Mouse (Mus musculus) heart, embryonic 14.5 days (tissue): ENCODE results near the gene Cep126. TPM values are rescaled to one million over a fixed set of nuclear protein-coding genes. Genes with fewer than 3 reads are reported as not detected.

ENCODE experiments used
- ATAC-seq: fragments of 200-750 bp; cut with Nextera tagmentation; 2 replicates; pipeline ENCODE4 v1.8.0; 2017; ENCODE audit warnings: low read depth, moderate TSS enrichment; ENCODE audit not compliant: insufficient number of reproducible peaks, insufficient read depth, low FRiP score
- H3K27ac ChIP-seq, 2 experiments: fragments of 200-500 bp in 1 of 2; fragments of 300-500 bp in 1 of 2; sonication (generic) in 1 of 2; replicated peaks in 1 of 2; 2 replicates each; pipeline ENCODE4 v1.5.1; 2012 to 2014; ENCODE audit warnings: low read depth in 2 of 2, low read length in 2 of 2, control low read depth in 1 of 2, mild to moderate bottlenecking in 1 of 2, mixed read lengths in 1 of 2; ENCODE audit not compliant: control insufficient read depth in 1 of 2, insufficient read depth in 1 of 2
- H3K27me3 ChIP-seq: fragments of 300-500 bp; sonication (generic); 2 replicates; pipeline ENCODE4 v1.6.1; 2014; ENCODE audit warnings: mild to moderate bottlenecking, low read length, control low read depth; ENCODE audit not compliant: control insufficient read depth, insufficient read depth
- H3K36me3 ChIP-seq: fragments of 300-500 bp; sonication (generic); 2 replicates; pipeline ENCODE4 v1.6.1; 2014; ENCODE audit warnings: mild to moderate bottlenecking, control low read depth, low read length, mixed read lengths; ENCODE audit not compliant: control insufficient read depth, insufficient read depth
- H3K4me1 ChIP-seq, 2 experiments: fragments of 200-500 bp in 1 of 2; fragments of 300-500 bp in 1 of 2; sonication (generic) in 1 of 2; 2 replicates each; pipeline ENCODE4 v1.6.1; 2012 to 2014; ENCODE audit warnings: low read length in 2 of 2, control low read depth in 1 of 2, mixed read lengths in 1 of 2; ENCODE audit not compliant: control insufficient read depth in 2 of 2, insufficient read depth in 2 of 2
- H3K4me2 ChIP-seq: fragments of 300-500 bp; sonication (generic); 2 replicates; pipeline ENCODE4 v1.6.1; 2014; ENCODE audit warnings: mild to moderate bottlenecking, low read length
- H3K4me3 ChIP-seq, 2 experiments: fragments of 200-500 bp in 1 of 2; fragments of 300-500 bp in 1 of 2; sonication (generic) in 1 of 2; 2 replicates each; pipeline ENCODE4 v1.5.1; 2012 to 2014; ENCODE audit warnings: low read length in 2 of 2, mild to moderate bottlenecking in 2 of 2, control low read depth in 1 of 2, low read depth in 1 of 2, moderate library complexity in 1 of 2; ENCODE audit not compliant: control insufficient read depth in 1 of 2, insufficient read depth in 1 of 2
- H3K9ac ChIP-seq: fragments of 300-500 bp; sonication (generic); 2 replicates; pipeline ENCODE4 v1.6.1; 2014; ENCODE audit warnings: mild to moderate bottlenecking, low read length
- H3K9me3 ChIP-seq: fragments of 300-500 bp; sonication (generic); 2 replicates; pipeline ENCODE4 v1.6.1; 2016; ENCODE audit warnings: low read length, control low read depth; ENCODE audit not compliant: control insufficient read depth
- WGBS: fragments of 180-500 bp; shearing (Covaris S2); extraction: QIAGEN DNeasy Blood & Tissue Kit; methylation state at CpG from one replicate; pipeline ENCODE4 v1.1.7; 2014; 5-methylcytosine and 5-hydroxymethylcytosine counted together
- polyA plus RNA-seq: library from polyadenylated mRNA; unstranded; fragments of >200 nt; fragmentation: Nextera tagmentation; extraction: Ambion mirVana; gene quantifications from 2 replicates; pipeline ENCODE4 v1.2.1, GENCODE M21; 2014

The Cep126 gene
- 2.4 and 2.7 TPM in 2 replicates for polyA plus RNA-seq

- Histone ChIP-seq H3K27me3 (no peaks in the 10 kb centered on the region), H3K4me1 (no peaks in the 10 kb centered on the region; a peak in 1 of 4 replicates), H3K36me3 (no peaks in the 10 kb centered on the region), H3K9me3 (no peaks in the 10 kb centered on the region), H3K4me2 (peak within 1 kb of the TSS; percentile 83), H3K4me3 (peak within 1 kb of the TSS; percentile 93 to 94), H3K27ac (no peak within 1 kb of the TSS), H3K9ac (peak within 1 kb of the TSS; percentile 72)
- ATAC-seq, result peak; percentile 92
- under 1% methylated on average over 65 of the region's 72 CpGs for WGBS
These were observed at the start of gene Cep126 for GRCm38 (mm10) chr9:8134117-8134574. Cep126 (minus strand) TSS chr9:8134294.

GRCm38 (mm10) chr9:8179554-8179953, 45.5 kb upstream of the Cep126 start:
- no peak overlapping the region for H3K4me3 ChIP-seq
- H3K9ac ChIP-seq, result no peak overlapping the region
- H3K27me3 ChIP-seq, result no peaks in the 10 kb centered on the region
- WGBS, result 77% methylated on average over 3 of the region's 3 CpGs
- no peak for ATAC-seq
- no peak overlapping the region for H3K27ac ChIP-seq
- H3K4me1 ChIP-seq, result no peaks in the 10 kb centered on the region
- H3K9me3 ChIP-seq, result no peaks in the 10 kb centered on the region
- no peak overlapping the region for H3K4me2 ChIP-seq
- no peaks in the 10 kb centered on the region for H3K36me3 ChIP-seq

- Histone ChIP-seq H3K36me3 (no peaks in the 10 kb centered on the region), H3K9me3 (no peaks in the 10 kb centered on the region), H3K4me3 (no peak overlapping the region), H3K4me1 (no peaks in the 10 kb centered on the region), H3K27me3 (no peaks in the 10 kb centered on the region), H3K4me2 (no peak overlapping the region), H3K27ac (no peak overlapping the region), H3K9ac (no peak overlapping the region)
- 64% methylated on average over 3 of the region's 3 CpGs for WGBS
- ATAC-seq, result no peak
These were observed 43.0 kb upstream of the Cep126 start for GRCm38 (mm10) chr9:8177099-8177498.

- ATAC-seq, result no peak
- no peak overlapping the region for H3K9ac ChIP-seq
- H3K4me1 ChIP-seq, result no peaks in the 10 kb centered on the region
- H3K27ac ChIP-seq, result no peak overlapping the region
- no peaks in the 10 kb centered on the region for H3K36me3 ChIP-seq
- no peak overlapping the region for H3K4me3 ChIP-seq
- H3K9me3 ChIP-seq, result no peaks in the 10 kb centered on the region
- WGBS, result 79% methylated on average over 2 of the region's 2 CpGs
- no peak overlapping the region for H3K4me2 ChIP-seq
- no peaks in the 10 kb centered on the region for H3K27me3 ChIP-seq
These were observed 22.9 kb upstream of the Cep126 start for GRCm38 (mm10) chr9:8157011-8157410.

- Histone ChIP-seq H3K9me3 (no peaks in the 10 kb centered on the region), H3K4me1 (no peaks in the 10 kb centered on the region), H3K36me3 (no peaks in the 10 kb centered on the region), H3K9ac (no peak overlapping the region), H3K27ac (no peak overlapping the region), H3K27me3 (no peaks in the 10 kb centered on the region), H3K4me3 (no peak overlapping the region), H3K4me2 (no peak overlapping the region)
- no peak for ATAC-seq
- 66% methylated on average over 1 of the region's 1 CpGs for WGBS
These were observed 5.4 kb upstream of the Cep126 start for GRCm38 (mm10) chr9:8139501-8139900.

GRCm38 (mm10) chr9:8133586-8134115, 443 bp downstream of the Cep126 start:
- no peaks in the 10 kb centered on the region for H3K9me3 ChIP-seq
- no peak overlapping the region for H3K27ac ChIP-seq
- no peaks in the 10 kb centered on the region for H3K36me3 ChIP-seq
- no peaks in the 10 kb centered on the region for H3K27me3 ChIP-seq
- no peak for ATAC-seq
- WGBS, result 3% methylated on average over 22 of the region's 22 CpGs
- peak overlapping the region; percentile 72 for H3K9ac ChIP-seq
- no peaks in the 10 kb centered on the region; a peak in 1 of 4 replicates for H3K4me1 ChIP-seq
- H3K4me3 ChIP-seq, result peak overlapping the region; percentile 93 to 94
- H3K4me2 ChIP-seq, result peak overlapping the region; percentile 83

- H3K4me1 ChIP-seq, result no peaks in the 10 kb centered on the region
- no peak overlapping the region for H3K27ac ChIP-seq
- no peak for ATAC-seq
- WGBS, result 83% methylated on average over 8 of the region's 8 CpGs
- H3K27me3 ChIP-seq, result no peaks in the 10 kb centered on the region
- H3K36me3 ChIP-seq, result peaks cover 8% of the 10 kb centered on the region
- H3K4me3 ChIP-seq, result no peak overlapping the region
- H3K9me3 ChIP-seq, result no peaks in the 10 kb centered on the region
- H3K4me2 ChIP-seq, result no peak overlapping the region
- H3K9ac ChIP-seq, result no peak overlapping the region
These were observed 10.6 kb downstream of the Cep126 start for GRCm38 (mm10) chr9:8123495-8123894.

GRCm38 (mm10) chr9:8114516-8114915, 19.6 kb downstream of the Cep126 start:
- 63% methylated on average over 5 of the region's 5 CpGs for WGBS
- no peak overlapping the region for H3K27ac ChIP-seq
- ATAC-seq, result no peak
- H3K9me3 ChIP-seq, result peaks cover 14% of the 10 kb centered on the region
- no peak overlapping the region for H3K9ac ChIP-seq
- H3K36me3 ChIP-seq, result peaks cover 3% of the 10 kb centered on the region; the same call in 1 of the 2 replicates
- H3K27me3 ChIP-seq, result no peaks in the 10 kb centered on the region
- no peak overlapping the region for H3K4me2 ChIP-seq
- H3K4me3 ChIP-seq, result no peak overlapping the region
- no peaks in the 10 kb centered on the region for H3K4me1 ChIP-seq
